In the genomic region with DNA sequence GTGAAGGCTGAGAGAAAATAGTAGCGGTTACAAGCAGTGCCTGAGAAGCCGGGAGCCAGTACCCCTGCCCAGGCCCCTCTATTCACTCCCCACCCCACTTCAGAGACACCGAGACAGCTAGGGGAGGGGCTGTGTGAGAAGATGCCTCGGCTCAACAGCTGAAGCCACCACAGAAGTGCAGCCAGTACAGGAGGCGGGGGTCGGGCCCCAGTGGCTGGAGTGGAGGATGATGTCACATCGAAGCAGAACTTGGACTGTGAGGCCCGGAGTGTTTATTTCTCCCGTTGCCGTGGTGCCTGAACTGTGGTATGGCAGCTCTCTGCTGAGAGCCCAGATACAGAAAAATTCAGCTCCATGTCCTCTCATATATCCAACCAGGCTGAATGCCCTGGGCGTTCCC, we compare ENCODE assay signal across 9 mouse cellular contexts. TPM values are rescaled to one million over a fixed set of nuclear protein-coding genes. Genes with fewer than 3 reads are reported as not detected.
DNase-seq lines count a peak whose midpoint lies in the region; ATAC-seq and TF ChIP-seq lines count a peak whose summit lies in the region.
"Had no signal": no experiment of that assay in that cellular context is flagged by ENCODE, and none has a peak within 500 bp of the region (broad histone marks: within the 10 kb centered on the region; RNA-seq: fewer than 3 reads in every experiment).

No protein-coding gene starts in this region.

- ATAC-seq in limb, embryonic 13.5 days (ENCODE audit: low FRiP score, low read depth) = peak; percentile 86
- ATAC-seq in stomach, embryonic 15.5 days (ENCODE audit: insufficient read depth, low FRiP score, low read depth) = peak; percentile 78; the same call in 1 of the 2 replicates

- peaks cover 24% of the 10 kb centered on the region for H3K4me1 ChIP-seq in limb, embryonic 13.5 days
- H3K4me1 ChIP-seq in stomach, embryonic 15.5 days = peaks cover 13% of the 10 kb centered on the region; the same call in 1 of the 2 replicates
- H3K4me1 ChIP-seq in cerebellum, adult 2 months (ENCODE audit: control insufficient read depth, insufficient read depth, low read length) = no peaks in the 10 kb centered on the region

- peak overlapping the region; percentile 10; the same call in 1 of the 2 replicates for H3K4me2 ChIP-seq in limb, embryonic 13.5 days (replicated peaks)
- H3K4me2 ChIP-seq in stomach, embryonic 15.5 days = peak overlapping the region; percentile 30

- H3K4me3 ChIP-seq in limb, embryonic 13.5 days = no peak overlapping the region
- H3K4me3 ChIP-seq in stomach, embryonic 15.5 days (replicated peaks) = no peak overlapping the region
- H3K4me3 ChIP-seq in cerebellum, adult 2 months (replicated peaks; ENCODE audit: insufficient read depth, low read depth, low read length) = no peak overlapping the region

- no peaks in the 10 kb centered on the region for H3K9me3 ChIP-seq in limb, embryonic 13.5 days
- H3K9me3 ChIP-seq in stomach, embryonic 15.5 days = no peaks in the 10 kb centered on the region

- no peaks in the 10 kb centered on the region for H3K36me3 ChIP-seq in limb, embryonic 13.5 days
- no peaks in the 10 kb centered on the region for H3K36me3 ChIP-seq in stomach, embryonic 15.5 days

- H3K27ac ChIP-seq in limb, embryonic 13.5 days = no peak overlapping the region
- peak overlapping the region; percentile 48; the same call in 1 of the 2 replicates for H3K27ac ChIP-seq in stomach, embryonic 15.5 days
- no peak overlapping the region for H3K27ac ChIP-seq in cerebellum, adult 2 months (ENCODE audit: insufficient read depth, low read length)

- 29% methylated on average over 11 of the region's 11 CpGs for WGBS in limb, embryonic 13.5 days
- 15% methylated on average over 11 of the region's 11 CpGs for WGBS in stomach, embryonic 15.5 days
- 42% methylated on average over 11 of the region's 11 CpGs for WGBS in cerebellum, adult 2 months

- H3K9ac ChIP-seq in limb, embryonic 13.5 days = no peak overlapping the region; the same call in 1 of the 2 replicates
- H3K9ac ChIP-seq in stomach, embryonic 15.5 days = no peak overlapping the region

- TF ChIP-seq POLR2A in cerebellum, adult 2 months (IDR thresholded peaks at IDR 0.05; ENCODE audit: borderline replicate concordance, insufficient read depth, low read length) = no peak

- DNase-seq in kidney, postnatal 10 days = peak; percentile 44
- DNase-seq in kidney, adult 8-10 months = no peak
- DNase-seq in heart, adult 18-20 months = peak; percentile 57 to 69
- no peak for DNase-seq in cerebellum, adult 2 months
- DNase-seq in adrenal gland, adult 18-20 months (ENCODE audit: low spot score in 2 of 2) = no peak
- DNase-seq in ovary, postnatal 10 days (ENCODE audit: low spot score) = no peak

- H3K27me3 ChIP-seq in limb, embryonic 13.5 days = peaks cover 2% of the 10 kb centered on the region; the same call in 1 of the 2 replicates
- H3K27me3 ChIP-seq in stomach, embryonic 15.5 days (replicated peaks) = no peaks in the 10 kb centered on the region
- H3K27me3 ChIP-seq in cerebellum, adult 2 months (ENCODE audit: control insufficient read depth, insufficient read depth, low read length) = no peaks in the 10 kb centered on the region

- TF ChIP-seq CTCF in cerebellum, adult 2 months (IDR thresholded peaks at IDR 0.05; ENCODE audit: borderline replicate concordance, insufficient read depth, low read depth, low read length) = no peak

RNA-seq across cellular contexts. Expression of a gene that starts 12.7 kb away (rescaled TPM):
- total RNA-seq in heart, adult 18-20 months (2021) = not detected
- 0.27 and 0.94 TPM in 2 replicates for polyA plus RNA-seq in limb, embryonic 13.5 days (2015; fragmentation: Nextera tagmentation; extraction: Ambion mirVana)
- 1.4 and 2.3 TPM in 2 replicates for polyA plus RNA-seq in stomach, embryonic 15.5 days (2015; fragmentation: Nextera tagmentation; extraction: Ambion mirVana)
- 0.21 and 0.33 TPM in 2 replicates for polyA plus RNA-seq in cerebellum, adult 2 months (2012; rRNA removed)
- 1 to 10 TPM in 1 of 2 experiments, under 1 TPM in 1; 0.66 to 6.0 TPM for total RNA-seq in adrenal gland, adult 18-20 months (2021)
- polyA plus RNA-seq: liver, embryonic 16.5 days had no signal

RNA-seq across cellular contexts. Expression of a gene that starts 13.1 kb away (rescaled TPM):
- 10 to 100 TPM in 1 of 2 experiments, 1 to 10 TPM in 1; 9.9 to 11.5 TPM for total RNA-seq in heart, adult 18-20 months (2021)
- polyA plus RNA-seq in limb, embryonic 13.5 days (2015; fragmentation: Nextera tagmentation; extraction: Ambion mirVana) = 38.3 and 41.1 TPM in 2 replicates
- polyA plus RNA-seq in stomach, embryonic 15.5 days (2015; fragmentation: Nextera tagmentation; extraction: Ambion mirVana) = 18.9 and 21.1 TPM in 2 replicates
- polyA plus RNA-seq in cerebellum, adult 2 months (2012; rRNA removed) = 7.4 and 8.9 TPM in 2 replicates
- total RNA-seq in adrenal gland, adult 18-20 months (2021) = 10 to 100 TPM in 1 of 2 experiments, 1 to 10 TPM in 1; 7.3 to 19.1 TPM

RNA-seq across cellular contexts. Expression of a gene that starts 55.5 kb away (rescaled TPM):
- total RNA-seq in heart, adult 18-20 months (2021) = 1 to 10 TPM; 1.0 to 1.1 TPM
- 3.0 and 3.4 TPM in 2 replicates for polyA plus RNA-seq in limb, embryonic 13.5 days (2015; fragmentation: Nextera tagmentation; extraction: Ambion mirVana)
- polyA plus RNA-seq in stomach, embryonic 15.5 days (2015; fragmentation: Nextera tagmentation; extraction: Ambion mirVana) = 2.8 and 3.0 TPM in 2 replicates
- 85.1 and 88.3 TPM in 2 replicates for polyA plus RNA-seq in cerebellum, adult 2 months (2012; rRNA removed)
- 1 to 10 TPM in 1 of 2 experiments, under 1 TPM in 1; 0.70 to 1.5 TPM for total RNA-seq in adrenal gland, adult 18-20 months (2021)

Comparison
In these comparisons a context has a peak if more than half of its experiments do, and no peak if none do; other contexts are left out.
1. DNase-seq: peak in kidney, postnatal 10 days (single experiment) and heart, adult 18-20 months (2 of 2); none in kidney, adult 8-10 months (0 of 2), cerebellum, adult 2 months (0 of 2), adrenal gland, adult 18-20 months (0 of 2) and ovary, postnatal 10 days (single experiment).
2. RNA of a gene that starts 55.5 kb away (polyA plus RNA-seq): 85.1 to 88.3 TPM in cerebellum, adult 2 months; 3.0 to 3.4 TPM in limb, embryonic 13.5 days and 2.8 to 3.0 TPM in stomach, embryonic 15.5 days; every median in the first group is over 10 times any median in the second.